Mouse (Mus musculus) kidney, embryonic 14.5 days (tissue): ENCODE data around the gene Pld1. TPM values are rescaled to one million over a fixed set of nuclear protein-coding genes. Genes with fewer than 3 reads are reported as not detected.

Experiments used
- ATAC-seq: fragments of 200-750 bp; cut with Nextera tagmentation; 2 replicates; pipeline ENCODE4 v1.8.0; 2017; ENCODE audit warnings: moderate number of reproducible peaks, mild to moderate bottlenecking, moderate TSS enrichment, moderate library complexity; ENCODE audit not compliant: low FRiP score, low TSS enrichment
- H3K27ac ChIP-seq: fragments of 300-500 bp; sonication (generic); 2 replicates; pipeline ENCODE4 v1.5.1; 2014; ENCODE audit warnings: low read depth, mild to moderate bottlenecking, low read length, moderate library complexity, mixed read lengths
- H3K27me3 ChIP-seq: fragments of 300-500 bp; sonication (generic); 2 replicates; pipeline ENCODE4 v1.6.1; 2014; ENCODE audit warnings: mild to moderate bottlenecking, low read length; ENCODE audit not compliant: control insufficient read depth, insufficient read depth
- H3K36me3 ChIP-seq: fragments of 300-500 bp; sonication (generic); 2 replicates; pipeline ENCODE4 v1.6.1; 2014; ENCODE audit warnings: low read length, mixed read lengths; ENCODE audit not compliant: control insufficient read depth, insufficient read depth
- H3K4me1 ChIP-seq: fragments of 300-500 bp; sonication (generic); 2 replicates; pipeline ENCODE4 v1.6.1; 2014; ENCODE audit warnings: low read length, mixed read lengths; ENCODE audit not compliant: control insufficient read depth, insufficient read depth
- H3K4me2 ChIP-seq: fragments of 300-500 bp; sonication (generic); replicated peaks from 2 replicates; pipeline ENCODE4 v1.6.1; 2014; ENCODE audit warnings: low read depth, mild to moderate bottlenecking, low read length
- H3K4me3 ChIP-seq: fragments of 300-500 bp; sonication (generic); 2 replicates; pipeline ENCODE4 v1.5.1; 2014; ENCODE audit warnings: mild to moderate bottlenecking, low read length
- H3K9ac ChIP-seq: fragments of 300-500 bp; sonication (generic); 2 replicates; pipeline ENCODE4 v1.6.1; 2014; ENCODE audit warnings: low read depth, mild to moderate bottlenecking, low read length, moderate library complexity
- H3K9me3 ChIP-seq: fragments of 300-500 bp; sonication (generic); 2 replicates; pipeline ENCODE4 v1.6.1; 2016; ENCODE audit warnings: low read length; ENCODE audit not compliant: control insufficient read depth
- WGBS: fragments of 180-500 bp; shearing (Covaris S2); extraction: QIAGEN DNeasy Blood & Tissue Kit; methylation state at CpG from one replicate; pipeline ENCODE4 v1.1.7; 2014; 5-methylcytosine and 5-hydroxymethylcytosine counted together
- polyA plus RNA-seq: library from polyadenylated mRNA; unstranded; fragments of >200 nt; fragmentation: Nextera tagmentation; extraction: Ambion mirVana; gene quantifications from 2 replicates; pipeline ENCODE4 v1.2.1, GENCODE M21; 2014

Pld1 gene
- polyA plus RNA-seq, 1 experiment from 2014 or later, result 4.8 TPM

DNA sequence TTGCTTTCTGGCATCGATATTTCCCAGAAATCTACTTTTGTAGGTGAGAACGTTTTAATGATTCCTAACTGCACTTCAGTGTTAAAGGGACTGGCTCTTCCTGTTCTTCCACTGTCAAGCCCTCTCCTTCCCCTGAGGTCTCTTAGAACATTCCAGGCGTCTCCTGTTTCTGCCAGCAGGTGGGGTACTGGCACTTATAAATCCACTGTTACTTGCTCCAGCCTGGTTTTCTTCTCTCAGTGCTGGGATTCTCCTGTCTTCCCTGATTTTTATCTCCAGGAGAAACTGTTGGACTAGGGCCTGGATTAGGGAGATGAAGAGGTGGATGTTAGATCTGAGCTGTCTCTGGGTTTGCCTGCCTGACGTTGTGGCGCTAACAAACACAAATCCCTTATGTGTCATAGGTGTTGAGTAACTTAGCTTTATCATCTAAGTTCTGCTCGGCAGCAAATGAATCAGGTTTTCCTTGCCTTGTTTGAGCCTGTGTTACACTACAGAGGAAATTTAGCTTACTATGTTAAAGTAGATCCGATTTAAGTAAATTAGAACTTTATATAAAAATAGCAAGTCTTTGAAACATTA lies 44.0 kb downstream of the Pld1 start:
- no peak overlapping the region for H3K27ac ChIP-seq
- H3K27me3 ChIP-seq, result no peaks in the 10 kb centered on the region
- H3K4me2 ChIP-seq, result no peak overlapping the region
- no peak overlapping the region for H3K4me3 ChIP-seq
- no peaks in the 10 kb centered on the region for H3K36me3 ChIP-seq
- peak; percentile 62; the same call in 1 of the 2 replicates for ATAC-seq
- no peaks in the 10 kb centered on the region for H3K9me3 ChIP-seq
- H3K9ac ChIP-seq, result no peak overlapping the region
- WGBS, result 46% methylated on average over 7 of the region's 7 CpGs
- peaks cover 5% of the 10 kb centered on the region; the same call in 1 of the 2 replicates for H3K4me1 ChIP-seq

GRCm38 (mm10) chr3:27983274-27983673 lies 44.8 kb downstream of the Pld1 start:
- Histone ChIP-seq H3K4me1 (peaks cover 5% of the 10 kb centered on the region; the same call in 1 of the 2 replicates), H3K36me3 (no peaks in the 10 kb centered on the region), H3K27me3 (no peaks in the 10 kb centered on the region), H3K9me3 (no peaks in the 10 kb centered on the region), H3K9ac (no peak overlapping the region), H3K4me3 (no peak overlapping the region), H3K27ac (no peak overlapping the region), H3K4me2 (no peak overlapping the region; the same call in 1 of the 2 replicates)
- WGBS, result 67% methylated on average over 2 of the region's 2 CpGs
- ATAC-seq, result no peak

- Histone ChIP-seq H3K9ac (peak overlapping the region; percentile 2; the same call in 1 of the 2 replicates), H3K4me1 (peaks cover 5% of the 10 kb centered on the region; the same call in 1 of the 2 replicates), H3K36me3 (no peaks in the 10 kb centered on the region), H3K27me3 (no peaks in the 10 kb centered on the region), H3K27ac (0 out of 2 replicates have a peak overlapping the region, but pooled peaks have one; percentile 8), H3K9me3 (no peaks in the 10 kb centered on the region), H3K4me2 (peak overlapping the region; percentile 45), H3K4me3 (peak overlapping the region; percentile 22; the same call in 1 of the 2 replicates)
- peak; percentile 88 for ATAC-seq
- WGBS, result 14% methylated on average over 14 of the region's 14 CpGs
These were observed 45.6 kb downstream of the Pld1 start for GRCm38 (mm10) chr3:27983935-27984577.

DNA sequence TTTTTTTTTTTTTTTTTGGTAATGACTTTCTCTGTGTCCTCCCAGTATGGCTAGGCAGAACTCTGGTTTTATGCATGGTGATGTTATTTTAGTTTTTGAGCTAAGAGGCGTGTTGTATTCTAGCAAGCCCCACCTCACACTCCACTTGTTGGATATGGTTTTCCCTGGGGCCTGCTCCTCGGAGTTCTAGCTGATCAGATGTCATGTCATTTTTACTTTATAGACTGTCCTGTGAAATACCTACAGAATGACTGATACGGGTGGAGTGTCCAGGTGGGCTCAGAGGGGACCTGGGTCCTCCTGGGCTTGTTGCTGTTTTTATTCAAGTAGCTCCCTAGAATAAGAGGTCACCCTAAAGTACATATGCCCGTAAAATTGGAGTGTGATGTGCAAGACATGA lies 46.1 kb downstream of the Pld1 start:
- WGBS, result 65% methylated on average over 4 of the region's 4 CpGs
- Histone ChIP-seq H3K9ac (no peak overlapping the region), H3K9me3 (no peaks in the 10 kb centered on the region), H3K4me1 (peaks cover 5% of the 10 kb centered on the region; the same call in 1 of the 2 replicates), H3K4me2 (peak overlapping the region; percentile 45; the same call in 1 of the 2 replicates), H3K4me3 (peak overlapping the region; percentile 22; the same call in 1 of the 2 replicates), H3K36me3 (no peaks in the 10 kb centered on the region), H3K27ac (no peak overlapping the region), H3K27me3 (no peaks in the 10 kb centered on the region)
- ATAC-seq, result no peak

DNA sequence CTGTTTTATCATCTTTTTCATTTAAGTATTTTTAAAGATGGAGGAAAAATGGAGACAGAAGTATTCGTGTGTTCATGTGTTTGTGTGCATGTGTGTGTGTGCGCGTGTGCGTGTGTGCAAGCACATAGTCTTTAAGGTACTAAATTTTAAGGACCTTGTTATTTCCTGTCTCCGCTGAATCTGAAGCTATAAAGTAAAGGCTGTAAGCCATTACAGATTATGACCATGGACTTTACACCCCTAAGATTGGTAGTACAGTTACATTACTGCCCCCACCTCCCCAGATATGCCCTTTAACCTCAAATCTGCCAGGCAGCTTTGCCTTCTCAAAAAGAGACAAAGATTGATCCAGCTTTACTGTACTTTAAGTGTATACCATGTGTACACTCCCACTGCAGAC lies 46.8 kb downstream of the Pld1 start:
- WGBS, result 91% methylated on average over 5 of the region's 5 CpGs
- Histone ChIP-seq H3K27me3 (no peaks in the 10 kb centered on the region), H3K4me1 (peaks cover 5% of the 10 kb centered on the region; the same call in 1 of the 2 replicates), H3K36me3 (no peaks in the 10 kb centered on the region), H3K4me2 (no peak overlapping the region), H3K27ac (no peak overlapping the region), H3K9me3 (no peaks in the 10 kb centered on the region), H3K9ac (no peak overlapping the region), H3K4me3 (no peak overlapping the region)
- no peak for ATAC-seq

DNA sequence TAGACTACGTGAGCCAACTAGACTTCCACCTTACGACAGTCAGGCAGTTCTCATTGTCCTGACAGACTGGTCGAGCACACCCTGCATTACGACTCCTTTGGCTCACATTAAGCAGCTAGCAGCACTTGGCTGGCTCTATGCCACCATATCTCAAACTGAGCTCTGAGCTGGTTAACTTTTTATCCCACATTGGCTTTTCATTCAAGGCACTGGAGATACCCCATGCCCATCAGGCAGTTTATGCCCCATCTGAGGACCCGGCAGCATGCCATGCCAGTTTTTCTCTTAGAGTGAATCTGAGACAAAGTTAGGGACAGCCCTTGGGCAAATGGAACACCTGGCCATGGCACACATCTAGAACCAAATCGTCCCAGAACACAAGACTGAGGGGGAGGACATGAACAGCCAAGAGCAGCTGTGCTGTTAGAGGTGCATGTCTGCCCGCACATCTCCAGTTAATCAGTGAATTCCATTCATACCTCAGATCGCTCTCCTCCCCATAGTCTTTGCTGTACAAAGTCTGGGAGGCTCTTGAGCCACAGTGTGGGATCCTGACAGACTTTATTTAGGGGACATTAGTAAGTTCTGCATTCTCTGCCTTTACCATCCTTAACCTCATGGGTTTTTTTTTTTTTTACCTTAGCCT lies 49.5 kb downstream of the Pld1 start:
- Histone ChIP-seq H3K27ac (no peak overlapping the region), H3K4me3 (no peak overlapping the region), H3K9ac (no peak overlapping the region), H3K4me2 (no peak overlapping the region), H3K9me3 (no peaks in the 10 kb centered on the region), H3K27me3 (no peaks in the 10 kb centered on the region), H3K4me1 (peaks cover 5% of the 10 kb centered on the region; the same call in 1 of the 2 replicates), H3K36me3 (no peaks in the 10 kb centered on the region)
- no peak for ATAC-seq
- 66% methylated on average over 8 of the region's 8 CpGs for WGBS

DNA sequence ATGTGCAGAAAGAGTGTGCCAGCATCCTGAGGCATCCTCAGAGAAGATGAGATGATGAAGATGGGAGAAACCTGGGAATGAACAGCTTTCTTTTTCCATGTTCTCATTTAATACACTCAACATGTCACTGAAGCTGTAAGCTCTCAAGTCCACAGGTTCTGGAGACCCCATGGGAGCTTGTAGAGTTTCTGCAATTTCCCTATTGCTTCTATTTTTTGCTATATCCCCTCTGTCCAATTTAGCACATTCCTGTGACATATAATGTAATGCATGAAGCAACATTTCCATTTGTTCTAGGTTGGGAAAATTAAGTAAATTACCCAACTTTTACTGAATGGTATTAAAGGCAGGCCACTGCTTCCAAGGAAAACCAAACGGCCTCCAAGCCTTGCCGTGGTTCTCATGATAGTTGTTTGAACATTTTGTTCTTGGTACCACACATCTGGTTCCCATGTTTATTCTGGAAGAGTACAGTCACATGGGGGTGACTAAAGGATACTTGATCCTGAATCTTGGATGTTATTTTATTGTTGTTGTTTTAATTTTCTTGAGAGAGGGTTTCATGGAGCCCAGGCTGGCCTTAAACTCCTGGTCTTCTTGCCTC lies 52.7 kb downstream of the Pld1 start:
- Histone ChIP-seq H3K4me2 (no peak overlapping the region), H3K9me3 (no peaks in the 10 kb centered on the region), H3K27me3 (no peaks in the 10 kb centered on the region), H3K9ac (no peak overlapping the region), H3K4me1 (no peaks in the 10 kb centered on the region), H3K27ac (no peak overlapping the region), H3K36me3 (no peaks in the 10 kb centered on the region), H3K4me3 (no peak overlapping the region)
- 74% methylated on average over 2 of the region's 2 CpGs for WGBS
- no peak for ATAC-seq

DNA sequence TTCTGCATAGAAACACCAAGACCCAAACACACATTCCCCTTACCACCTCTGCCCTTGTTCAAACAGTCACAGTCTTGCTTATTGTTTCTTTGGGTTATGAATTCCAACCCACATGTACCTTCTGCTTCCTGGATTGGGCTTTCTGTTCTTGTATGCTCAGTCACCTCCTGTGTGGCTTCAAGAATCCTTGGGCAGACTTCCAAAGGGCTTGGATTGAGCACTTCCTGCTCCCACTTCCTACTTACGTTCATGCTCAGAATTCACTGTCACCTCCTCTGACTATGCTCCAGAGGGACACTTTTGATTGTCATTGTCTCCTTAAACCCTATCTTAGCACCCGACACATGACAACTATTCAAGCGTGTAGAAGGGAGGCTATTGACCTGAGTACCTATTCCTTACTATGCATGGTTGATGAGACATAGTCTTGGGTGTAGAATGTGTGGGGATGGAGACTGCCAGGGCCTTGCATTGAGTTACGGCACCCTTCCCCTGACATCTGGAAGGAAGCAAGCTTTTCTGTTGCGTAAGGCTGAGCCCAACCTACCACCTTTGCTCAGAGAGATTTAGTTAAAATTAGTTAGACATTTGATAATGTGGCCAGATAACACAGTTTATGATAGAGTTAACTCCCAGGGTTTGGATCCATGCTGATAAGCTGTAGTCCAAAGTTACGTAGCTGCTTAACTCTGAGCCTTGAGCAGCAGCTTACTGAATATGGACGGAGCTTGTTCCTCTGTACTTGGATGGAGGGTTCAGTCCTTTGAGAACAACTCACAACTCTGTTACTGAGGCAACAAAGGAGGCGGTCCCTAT lies 55.9 kb downstream of the Pld1 start:
- H3K27me3 ChIP-seq, result no peaks in the 10 kb centered on the region

More for the DNA sequence above, 55.9 kb downstream of the Pld1 start:
- H3K36me3 ChIP-seq, result no peaks in the 10 kb centered on the region
- no peak overlapping the region for H3K4me2 ChIP-seq
- no peak for ATAC-seq
- WGBS, result 87% methylated on average over 8 of the region's 8 CpGs
- no peak overlapping the region for H3K4me3 ChIP-seq
- H3K9ac ChIP-seq, result no peak overlapping the region
- H3K27ac ChIP-seq, result no peak overlapping the region
- H3K9me3 ChIP-seq, result no peaks in the 10 kb centered on the region
- H3K4me1 ChIP-seq, result no peaks in the 10 kb centered on the region
